Mouse (Mus musculus) hindbrain, embryonic 12.5 days (tissue): ENCODE data around the gene Gm20479. TPM values are rescaled to one million over a fixed set of nuclear protein-coding genes. Genes with fewer than 3 reads are reported as not detected.

ENCODE experiments used
- ATAC-seq: fragments of 200-750 bp; cut with Nextera tagmentation; 2 replicates; pipeline ENCODE4 v1.8.0; 2017; ENCODE audit warnings: moderate TSS enrichment; ENCODE audit not compliant: low FRiP score
- H3K27ac ChIP-seq: fragments of 300-500 bp; sonication (generic); 2 replicates; pipeline ENCODE4 v1.5.1; 2016; ENCODE audit warnings: mild to moderate bottlenecking
- H3K27me3 ChIP-seq: fragments of 300-500 bp; sonication (generic); 2 replicates; pipeline ENCODE4 v1.6.1; 2016; ENCODE audit warnings: mild to moderate bottlenecking
- H3K36me3 ChIP-seq: fragments of 300-500 bp; sonication (generic); 2 replicates; pipeline ENCODE4 v1.6.1; 2016; ENCODE audit warnings: mild to moderate bottlenecking
- H3K4me1 ChIP-seq: fragments of 300-500 bp; sonication (generic); 2 replicates; pipeline ENCODE4 v1.6.1; 2016
- H3K4me2 ChIP-seq: fragments of 300-500 bp; sonication (generic); replicated peaks from 2 replicates; pipeline ENCODE4 v1.6.1; 2016; ENCODE audit warnings: mild to moderate bottlenecking
- H3K4me3 ChIP-seq: fragments of 300-500 bp; sonication (generic); 2 replicates; pipeline ENCODE4 v1.5.1; 2016; ENCODE audit warnings: mild to moderate bottlenecking
- H3K9ac ChIP-seq: fragments of 300-500 bp; sonication (generic); 2 replicates; pipeline ENCODE4 v1.6.1; 2016; ENCODE audit warnings: mild to moderate bottlenecking, moderate library complexity
- H3K9me3 ChIP-seq: fragments of 300-500 bp; sonication (generic); replicated peaks from 2 replicates; pipeline ENCODE4 v1.6.1; 2016; ENCODE audit warnings: mild to moderate bottlenecking
- WGBS: fragments of 180-500 bp; shearing (Covaris S2); methylation state at CpG from one replicate; pipeline ENCODE4 v1.1.7; 2016; 5-methylcytosine and 5-hydroxymethylcytosine counted together
- polyA plus RNA-seq: library from polyadenylated mRNA; unstranded; fragments of >200 nt; fragmentation: Nextera tagmentation; extraction: Ambion mirVana; gene quantifications from 2 replicates; pipeline ENCODE4 v1.2.1, GENCODE M21; 2016

Gm20479 gene
- polyA plus RNA-seq, 1 experiment from 2014 or later = 0.43 TPM

GRCm38 (mm10) chr7:27330709-27331540 lies 26.3 kb downstream of the Gm20479 start:
- Histone ChIP-seq H3K4me2 (peak overlapping the region; percentile 50), H3K9me3 (no peaks in the 10 kb centered on the region), H3K4me3 (peak overlapping the region; percentile 29), H3K36me3 (no peaks in the 10 kb centered on the region), H3K4me1 (peaks cover 45% of the 10 kb centered on the region), H3K9ac (no peak overlapping the region), H3K27ac (no peak overlapping the region), H3K27me3 (peaks cover 98% of the 10 kb centered on the region)
- 1% methylated on average over 39 of the region's 39 CpGs for WGBS
- no peak for ATAC-seq

DNA sequence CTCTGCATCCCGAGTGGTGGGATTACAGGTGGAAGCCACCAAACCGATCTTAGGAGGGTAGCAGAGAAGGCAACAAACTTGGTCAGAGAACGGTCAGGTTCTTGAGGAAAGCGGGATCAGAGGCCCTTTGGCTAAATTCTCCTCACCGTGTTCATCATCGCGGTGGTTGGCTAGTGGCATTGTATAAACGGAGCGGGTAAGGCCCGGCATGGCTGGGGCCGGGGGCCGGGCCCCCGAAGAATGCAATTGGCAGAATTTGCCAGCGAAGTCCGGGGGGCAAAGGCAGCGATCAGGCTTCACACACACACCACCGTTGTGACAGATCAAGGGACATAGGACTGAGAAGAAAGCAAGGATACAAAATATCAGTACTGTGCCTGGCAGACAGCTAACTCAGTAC lies 27.2 kb downstream of the Gm20479 start:
- Histone ChIP-seq H3K4me2 (no peak overlapping the region; the same call in 1 of the 2 replicates), H3K9me3 (no peaks in the 10 kb centered on the region; the same call in 1 of the 2 replicates), H3K27ac (no peak overlapping the region), H3K36me3 (no peaks in the 10 kb centered on the region), H3K27me3 (peaks cover 99% of the 10 kb centered on the region), H3K4me3 (no peak overlapping the region), H3K4me1 (peaks cover 50% of the 10 kb centered on the region), H3K9ac (no peak overlapping the region)
- no peak for ATAC-seq
- WGBS = 24% methylated on average over 17 of the region's 17 CpGs

DNA sequence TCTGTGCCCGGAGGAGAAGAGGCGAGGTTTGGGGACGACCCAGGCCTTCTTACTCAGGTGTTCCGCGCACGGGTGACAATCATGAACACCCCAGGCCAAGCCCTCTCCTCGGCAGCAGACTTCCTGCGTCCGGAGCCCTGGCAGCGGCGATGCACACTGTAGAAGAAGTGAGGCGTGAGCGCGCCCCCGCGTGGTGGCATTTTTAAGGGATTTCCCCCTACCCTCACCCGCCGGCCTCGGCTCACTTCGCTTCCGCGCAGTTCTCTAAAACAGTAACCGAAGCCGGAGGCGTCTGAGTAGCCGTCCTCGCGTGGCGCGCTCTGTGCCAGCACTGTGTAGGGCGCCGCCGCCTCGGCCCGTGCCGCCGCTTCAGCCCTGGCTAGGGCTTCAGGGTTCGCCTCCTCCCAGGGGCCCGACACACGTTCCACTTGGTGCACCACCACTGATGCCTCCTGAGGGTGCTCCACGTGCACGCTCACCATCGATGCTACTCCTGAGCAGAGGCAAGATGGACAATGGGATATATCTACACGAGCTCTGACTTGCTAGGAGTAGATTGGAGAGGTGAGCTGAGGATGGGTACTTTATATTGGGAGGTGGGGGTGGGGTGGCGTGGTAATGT lies 27.8 kb downstream of the Gm20479 start:
- 4% methylated on average over 45 of the region's 45 CpGs for WGBS
- Histone ChIP-seq H3K9me3 (no peaks in the 10 kb centered on the region; the same call in 1 of the 2 replicates), H3K4me1 (peaks cover 47% of the 10 kb centered on the region), H3K4me3 (peak overlapping the region; percentile 22), H3K36me3 (no peaks in the 10 kb centered on the region), H3K27me3 (peaks cover 99% of the 10 kb centered on the region), H3K27ac (no peak overlapping the region), H3K4me2 (peak overlapping the region; percentile 47), H3K9ac (no peak overlapping the region)
- no peak for ATAC-seq

DNA sequence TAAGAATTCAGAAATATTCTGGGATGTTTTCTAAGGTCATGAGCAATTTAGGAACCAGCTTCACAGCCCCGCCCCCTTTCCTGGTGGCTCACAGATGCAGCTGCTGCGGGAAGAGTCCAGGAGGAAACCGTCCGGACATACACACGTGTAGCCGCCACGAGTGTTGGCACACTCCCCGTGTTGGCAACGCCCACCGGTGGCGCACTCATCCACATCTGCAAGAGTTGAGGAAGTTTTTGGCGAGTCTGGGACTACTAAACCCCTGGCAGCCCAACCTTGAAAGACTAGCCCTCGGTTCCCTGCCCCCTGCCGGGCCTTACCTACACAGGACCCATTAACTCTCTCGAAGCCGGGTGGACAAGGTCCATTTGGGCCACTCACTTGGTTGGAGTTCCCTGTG lies 28.6 kb downstream of the Gm20479 start:
- Histone ChIP-seq H3K27ac (no peak overlapping the region), H3K9me3 (no peaks in the 10 kb centered on the region; the same call in 1 of the 2 replicates), H3K9ac (no peak overlapping the region), H3K4me2 (no peak overlapping the region), H3K4me3 (no peak overlapping the region), H3K4me1 (peaks cover 39% of the 10 kb centered on the region), H3K36me3 (no peaks in the 10 kb centered on the region), H3K27me3 (peaks cover 98% of the 10 kb centered on the region)
- ATAC-seq = no peak
- WGBS = 34% methylated on average over 16 of the region's 16 CpGs

DNA sequence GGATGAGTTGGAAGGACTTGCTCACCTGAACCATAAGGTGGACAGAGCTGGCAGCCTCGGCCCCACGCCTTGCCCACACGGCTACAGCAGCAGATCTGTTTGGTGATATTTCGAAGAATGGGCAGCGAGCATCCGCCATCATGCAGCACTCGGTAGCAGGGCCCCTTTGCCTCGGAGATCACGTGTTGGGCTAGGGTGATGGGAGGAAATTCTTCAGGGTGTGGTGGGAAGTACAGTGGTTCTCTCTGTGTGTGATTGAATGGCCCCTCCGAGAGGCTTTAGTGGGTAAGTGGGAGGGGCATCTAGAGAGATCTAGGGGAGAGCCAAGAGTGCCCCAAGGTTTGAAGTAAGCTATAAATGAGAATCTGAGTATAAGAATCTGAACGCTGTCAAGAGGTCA lies 29.1 kb downstream of the Gm20479 start:
- H3K27me3 ChIP-seq = peaks cover 98% of the 10 kb centered on the region
- WGBS = 84% methylated on average over 11 of the region's 11 CpGs
- H3K27ac ChIP-seq = no peak overlapping the region
- no peak overlapping the region for H3K4me2 ChIP-seq
- no peak overlapping the region for H3K9ac ChIP-seq
- no peak overlapping the region for H3K4me3 ChIP-seq
- no peaks in the 10 kb centered on the region; the same call in 1 of the 2 replicates for H3K9me3 ChIP-seq
- no peaks in the 10 kb centered on the region for H3K36me3 ChIP-seq
- no peak for ATAC-seq
- peaks cover 35% of the 10 kb centered on the region for H3K4me1 ChIP-seq

- no peak overlapping the region for H3K4me2 ChIP-seq
- 95% methylated on average over 8 of the region's 8 CpGs for WGBS
- no peak overlapping the region for H3K4me3 ChIP-seq
- no peak overlapping the region for H3K27ac ChIP-seq
- H3K36me3 ChIP-seq = no peaks in the 10 kb centered on the region
- ATAC-seq = no peak
- H3K4me1 ChIP-seq = peaks cover 28% of the 10 kb centered on the region
- peaks cover 97% of the 10 kb centered on the region for H3K27me3 ChIP-seq
- H3K9me3 ChIP-seq = no peaks in the 10 kb centered on the region; the same call in 1 of the 2 replicates
- no peak overlapping the region for H3K9ac ChIP-seq
Observed at GRCm38 (mm10) chr7:27327500-27327899, 29.7 kb downstream of the Gm20479 start.

- ATAC-seq = no peak
- Histone ChIP-seq H3K4me2 (peak overlapping the region; percentile 51), H3K4me1 (peaks cover 29% of the 10 kb centered on the region), H3K27me3 (peaks cover 92% of the 10 kb centered on the region), H3K9me3 (no peaks in the 10 kb centered on the region; the same call in 1 of the 2 replicates), H3K36me3 (no peaks in the 10 kb centered on the region), H3K27ac (no peak overlapping the region), H3K9ac (no peak overlapping the region), H3K4me3 (peak overlapping the region; percentile 25)
- WGBS = 29% methylated on average over 34 of the region's 34 CpGs
Observed at GRCm38 (mm10) chr7:27326101-27326880, 30.9 kb downstream of the Gm20479 start.

DNA sequence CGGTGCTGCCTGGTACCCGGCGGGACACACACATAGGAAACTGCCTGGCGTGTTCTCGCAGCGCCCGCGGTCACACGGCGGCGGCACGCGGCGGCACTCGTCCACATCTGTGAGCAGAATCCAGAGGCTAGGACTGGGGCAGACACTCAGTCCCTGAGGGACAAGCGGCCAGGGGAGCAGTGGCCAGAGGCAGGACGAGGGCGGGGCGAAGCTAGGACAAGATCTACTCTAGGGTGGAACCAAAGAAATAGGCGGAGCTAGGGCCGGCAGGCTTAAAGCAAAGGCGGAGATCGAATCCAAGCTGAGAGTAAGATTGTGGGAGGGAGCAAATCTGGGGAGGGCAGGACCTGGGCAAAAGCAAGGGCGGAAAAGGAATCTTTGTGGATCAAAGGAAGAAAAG lies 31.5 kb downstream of the Gm20479 start:
- Histone ChIP-seq H3K27ac (no peak overlapping the region), H3K4me3 (peak overlapping the region; percentile 25), H3K9ac (no peak overlapping the region; the same call in none of the 2 replicates), H3K27me3 (peaks cover 87% of the 10 kb centered on the region), H3K4me1 (peaks cover 25% of the 10 kb centered on the region), H3K9me3 (no peaks in the 10 kb centered on the region; the same call in 1 of the 2 replicates), H3K36me3 (no peaks in the 10 kb centered on the region), H3K4me2 (peak overlapping the region; percentile 51)
- 0 out of 2 replicates have a peak, but pooled peaks have one; percentile 11 for ATAC-seq
- under 1% methylated on average over 24 of the region's 24 CpGs for WGBS

- Histone ChIP-seq H3K4me3 (no peak overlapping the region), H3K9ac (no peak overlapping the region), H3K4me1 (peaks cover 20% of the 10 kb centered on the region), H3K36me3 (no peaks in the 10 kb centered on the region), H3K27ac (no peak overlapping the region), H3K4me2 (no peak overlapping the region), H3K27me3 (peaks cover 79% of the 10 kb centered on the region), H3K9me3 (no peaks in the 10 kb centered on the region; the same call in 1 of the 2 replicates)
- 36% methylated on average over 20 of the region's 20 CpGs for WGBS
- no peak for ATAC-seq
Observed at GRCm38 (mm10) chr7:27324928-27325327, 32.3 kb downstream of the Gm20479 start.

- no peak overlapping the region for H3K4me2 ChIP-seq
- H3K9ac ChIP-seq = no peak overlapping the region
- H3K27me3 ChIP-seq = peaks cover 71% of the 10 kb centered on the region
- WGBS = 98% methylated on average over 10 of the region's 11 CpGs
- H3K4me3 ChIP-seq = no peak overlapping the region
- no peaks in the 10 kb centered on the region for H3K36me3 ChIP-seq
- ATAC-seq = no peak
- H3K4me1 ChIP-seq = peaks cover 14% of the 10 kb centered on the region; the same call in 1 of the 2 replicates
- H3K27ac ChIP-seq = no peak overlapping the region
- no peaks in the 10 kb centered on the region; the same call in 1 of the 2 replicates for H3K9me3 ChIP-seq
Observed at GRCm38 (mm10) chr7:27324161-27324560, 33.1 kb downstream of the Gm20479 start.

GRCm38 (mm10) chr7:27323001-27323400 lies 34.2 kb downstream of the Gm20479 start:
- Histone ChIP-seq H3K4me2 (no peak overlapping the region), H3K4me3 (no peak overlapping the region), H3K9ac (no peak overlapping the region), H3K9me3 (no peaks in the 10 kb centered on the region; the same call in 1 of the 2 replicates), H3K36me3 (no peaks in the 10 kb centered on the region), H3K27me3 (peaks cover 60% of the 10 kb centered on the region), H3K27ac (no peak overlapping the region), H3K4me1 (peaks cover 14% of the 10 kb centered on the region; the same call in 1 of the 2 replicates)
- WGBS = 92% methylated on average over 5 of the region's 5 CpGs
- ATAC-seq = no peak

- no peak for ATAC-seq
- 19% methylated on average over 13 of the region's 13 CpGs for WGBS
- Histone ChIP-seq H3K4me1 (peaks cover 14% of the 10 kb centered on the region; the same call in 1 of the 2 replicates), H3K4me2 (no peak overlapping the region), H3K4me3 (no peak overlapping the region), H3K27ac (no peak overlapping the region), H3K9ac (no peak overlapping the region), H3K27me3 (peaks cover 52% of the 10 kb centered on the region), H3K9me3 (no peaks in the 10 kb centered on the region; the same call in 1 of the 2 replicates), H3K36me3 (no peaks in the 10 kb centered on the region)
Observed at GRCm38 (mm10) chr7:27322291-27322690, 34.9 kb downstream of the Gm20479 start.
